Mouse (Mus musculus) T-helper 1 cell (primary cell): Measurements from ENCODE around the gene Ppp1r26.
"Not testable (repeated sequence)": the region's sequence is repeated elsewhere in the genome, so short reads cannot be mapped to it uniquely, and the experiment has no call there.

Experiments used
- in situ Hi-C: fragments of 300-600 bp; cut with MboI, MseI; formaldehyde crosslinking; loops from one replicate; pipeline ENCODE4 v1.15.1; 2025; ENCODE audit warnings: high pct_unique_total_duplicates

Ppp1r26 gene

DNA sequence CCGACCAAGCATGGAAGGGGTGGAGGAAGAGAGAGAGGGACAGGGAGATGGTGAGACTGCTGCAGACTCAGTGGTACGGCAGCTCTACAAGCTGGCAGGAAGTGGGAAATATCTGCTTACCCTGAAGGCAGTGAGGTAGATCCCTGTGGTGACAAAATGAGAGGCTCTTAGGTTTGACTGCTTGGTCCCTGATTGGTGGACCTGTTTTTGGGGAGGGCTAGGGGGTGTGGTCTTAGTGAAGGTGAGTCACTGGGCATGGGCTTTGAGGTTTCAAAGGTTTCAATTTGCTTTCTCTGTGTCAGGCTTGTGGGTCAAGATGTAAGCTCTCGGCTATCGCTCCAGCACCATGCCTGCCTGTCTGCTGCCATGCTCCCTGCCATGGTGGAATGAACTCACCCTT, 1.5 kb upstream of the Ppp1r26 start:
- in situ Hi-C loops: no loop called here

DNA sequence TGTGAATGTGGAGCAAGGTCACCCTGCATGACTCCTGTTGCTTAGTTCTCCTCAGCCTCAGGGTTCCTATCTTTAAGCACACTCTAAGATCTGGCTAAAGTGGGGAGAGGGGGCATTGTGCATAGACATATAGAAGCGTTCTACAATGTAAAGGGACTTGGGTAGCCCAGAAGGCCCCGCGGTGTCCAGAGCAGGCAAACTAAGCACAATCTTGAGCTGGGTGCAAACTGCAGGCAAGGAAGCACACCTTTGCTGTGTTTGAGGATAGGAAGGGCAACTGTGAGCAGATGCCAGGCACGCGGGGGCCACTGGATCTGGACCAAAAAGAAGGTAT, 452 bp upstream of the Ppp1r26 start:
- in situ Hi-C loops: no loop called here

DNA sequence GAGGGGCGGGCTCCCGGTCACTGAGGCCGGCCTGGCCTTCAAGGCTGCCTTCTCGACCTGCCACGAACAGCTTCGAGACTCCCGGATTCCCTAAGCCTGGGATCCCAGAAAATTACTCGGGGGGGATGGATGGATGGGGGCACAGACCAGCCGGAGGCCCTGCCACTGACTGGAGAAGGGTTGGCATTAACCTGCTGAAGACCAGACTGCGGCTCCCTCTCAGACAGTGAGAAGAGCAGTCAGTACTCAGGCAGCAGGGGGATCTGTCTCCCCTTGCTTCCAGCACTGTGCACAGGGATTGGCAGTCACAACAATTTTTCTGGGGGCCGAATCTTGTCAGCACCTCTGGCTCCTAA, 693 bp downstream of the Ppp1r26 start:
- in situ Hi-C loops: no loop called here

DNA sequence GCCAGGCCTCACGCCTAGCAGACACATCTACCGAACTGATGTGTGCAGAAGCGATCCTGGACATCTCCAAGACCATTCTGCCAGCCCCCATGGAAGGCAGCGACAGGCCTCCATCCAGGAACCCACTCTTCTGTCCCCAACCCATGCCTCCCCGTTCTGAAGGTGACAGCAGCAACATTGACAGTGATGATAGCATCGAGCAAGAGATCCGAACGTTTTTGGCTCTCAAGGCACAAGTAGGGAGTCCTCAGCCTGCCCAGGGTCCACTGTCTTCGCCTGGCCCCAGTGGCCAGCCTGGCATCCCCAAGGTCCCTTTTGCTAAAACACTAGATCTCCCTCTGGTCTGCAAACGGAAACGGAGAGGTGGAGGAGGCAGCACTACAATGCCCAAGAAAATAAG, 5.1 kb downstream of the Ppp1r26 start:
- in situ Hi-C loops: no loop called here

DNA sequence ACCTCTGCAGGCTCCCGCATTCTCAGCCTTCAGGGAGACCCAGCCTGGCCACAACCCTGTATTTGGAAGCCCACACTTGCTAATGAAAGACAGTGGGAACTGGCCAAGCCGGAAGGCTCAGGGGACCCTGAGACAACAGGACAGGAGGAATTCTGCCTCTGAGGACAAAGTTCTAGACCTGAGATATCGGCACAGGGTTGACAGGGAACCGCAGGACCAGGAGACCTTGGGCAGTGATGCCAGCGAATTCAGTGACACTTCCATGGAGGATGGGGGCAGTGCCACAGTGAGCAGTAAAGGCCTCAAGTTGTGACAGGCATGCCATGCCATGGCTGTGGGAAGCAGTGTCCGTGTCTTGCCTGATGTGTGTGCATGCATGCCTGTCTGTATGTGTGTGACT, 6.9 kb downstream of the Ppp1r26 start:
- in situ Hi-C loops: no loop called here

DNA sequence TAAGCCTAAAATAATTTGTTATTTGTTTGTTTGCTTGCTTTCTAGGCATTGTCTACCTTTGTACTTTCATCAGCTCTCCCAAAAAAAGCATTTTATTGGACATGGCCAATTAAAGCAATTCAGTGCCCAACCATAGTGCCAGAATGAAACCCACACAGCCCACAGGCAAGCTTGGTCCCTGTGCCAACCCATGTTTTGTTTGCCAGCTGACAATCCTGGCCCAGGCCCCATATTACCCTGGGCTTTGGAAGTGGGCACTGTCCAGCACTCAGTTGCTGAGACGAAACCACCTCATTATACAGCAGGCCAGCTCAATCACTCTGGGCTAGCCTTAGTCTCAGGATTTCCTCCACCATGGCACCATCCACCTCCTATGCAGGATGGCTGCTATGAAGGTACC, 10.0 kb downstream of the Ppp1r26 start:
- in situ Hi-C loops: no loop called here

DNA sequence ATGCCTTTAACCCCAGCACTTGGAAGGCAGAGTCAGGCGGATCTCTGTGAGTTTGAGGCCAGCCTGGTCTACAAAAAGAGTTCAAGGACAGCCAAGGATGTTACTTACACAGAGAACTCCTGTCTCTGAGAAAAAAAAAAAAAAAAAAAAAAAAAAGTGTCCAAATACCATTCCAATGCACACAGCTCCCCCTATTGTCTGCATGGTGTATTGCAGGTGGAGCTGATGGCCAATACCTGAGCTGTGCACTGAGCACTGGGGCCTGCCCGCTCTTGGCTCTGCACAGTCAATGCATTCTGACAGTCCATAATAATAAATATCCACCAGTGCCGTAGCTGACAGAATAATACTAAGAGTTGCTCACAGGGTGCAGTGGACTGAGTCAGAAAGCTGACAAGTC, 17.3 kb downstream of the Ppp1r26 start:
- in situ Hi-C loops: no loop called here

DNA sequence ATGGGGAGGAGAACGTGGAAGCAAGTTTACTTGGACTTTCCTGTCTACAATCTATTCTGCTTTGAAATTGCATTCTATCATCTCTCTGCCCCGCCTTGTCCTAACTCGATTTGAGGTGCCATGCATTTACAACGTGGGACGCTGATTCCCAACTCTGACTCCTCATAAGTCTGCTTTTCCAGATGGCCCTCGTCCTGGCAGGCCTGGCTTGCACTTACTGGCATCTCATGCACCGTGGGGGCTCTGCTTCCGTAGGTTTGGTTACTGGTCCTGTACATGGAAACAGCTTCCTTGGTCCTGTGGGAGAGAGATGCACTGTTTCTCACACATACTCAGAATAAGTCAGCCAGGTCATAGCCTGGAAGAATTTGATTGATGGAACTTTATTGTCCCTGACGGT, 18.3 kb downstream of the Ppp1r26 start:
- in situ Hi-C loops: no loop called here

DNA sequence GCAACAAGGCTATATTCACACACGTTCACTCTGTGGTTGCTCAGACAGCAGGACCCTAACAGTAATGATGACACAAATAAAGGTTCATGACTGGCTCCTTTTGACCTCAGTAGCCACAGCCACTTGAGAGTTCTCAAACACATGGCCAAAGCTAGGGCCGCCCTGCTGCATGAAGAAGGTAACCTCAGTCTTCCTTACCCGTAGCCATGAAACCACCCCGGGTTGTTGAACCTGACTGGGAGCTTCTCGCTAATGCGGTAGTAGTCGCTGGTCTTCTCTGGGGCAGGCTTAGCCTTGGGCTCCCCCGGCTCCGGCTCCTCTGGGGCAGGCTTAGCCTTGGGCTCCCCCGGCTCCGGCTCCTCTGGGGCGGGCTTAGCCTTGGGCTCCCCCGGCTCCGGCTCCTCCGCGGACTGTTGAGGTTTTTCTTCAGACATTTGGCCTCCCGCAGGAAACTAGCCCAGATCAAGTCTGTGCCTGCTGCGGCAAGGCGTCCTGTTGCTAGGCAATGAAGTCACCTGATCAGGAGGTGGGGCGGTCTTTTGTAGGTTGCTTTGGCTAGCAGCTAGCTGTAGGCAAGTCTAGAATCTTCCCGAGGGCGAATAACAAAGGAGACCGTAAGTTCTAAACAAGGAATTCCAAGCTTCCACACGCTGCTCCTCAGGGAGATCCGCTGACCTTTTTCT, 19.4 kb downstream of the Ppp1r26 start, which contains the start of gene 1700007K13Rik:
Gene 1700007K13Rik, minus strand, starts transcription at position 497 of the 683 bp plus-strand sequence.
- in situ Hi-C loops: no loop called here

DNA sequence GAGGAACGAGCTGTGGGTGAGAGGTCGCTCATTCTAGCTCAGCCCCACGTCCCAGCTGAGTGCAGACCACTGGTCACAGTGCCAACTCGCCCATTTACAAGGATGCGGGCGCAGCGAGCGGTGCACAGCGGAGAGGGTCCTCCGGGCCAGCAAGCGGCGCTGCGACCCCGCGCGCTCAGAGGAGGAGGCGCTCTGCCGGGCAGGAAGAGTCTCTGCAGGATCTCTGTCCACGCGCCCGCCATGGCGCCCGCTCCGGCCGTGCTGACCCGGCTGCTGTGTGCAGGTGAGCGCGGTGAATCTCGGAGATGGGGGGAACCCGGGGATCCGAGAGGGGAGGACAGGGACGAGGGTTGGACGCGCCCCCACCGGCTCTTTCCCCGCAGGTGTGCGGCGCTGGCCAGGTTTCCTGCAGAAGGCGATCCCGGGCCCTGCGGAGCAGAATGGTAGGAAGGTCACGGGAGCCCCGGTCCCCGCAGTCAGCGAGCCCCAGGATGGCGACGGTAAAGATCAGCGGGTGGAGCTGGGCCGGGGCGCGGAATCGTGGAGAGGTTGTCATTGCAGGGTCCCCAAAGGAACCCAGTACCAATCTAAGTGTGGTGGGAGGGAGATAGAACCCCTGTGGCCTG, 21.4 kb downstream of the Ppp1r26 start, which contains the start of gene Mrps2:
Gene Mrps2, plus strand, starts transcription at position 207 of the 626 bp plus-strand sequence.
- in situ Hi-C loops: no loop called here

DNA sequence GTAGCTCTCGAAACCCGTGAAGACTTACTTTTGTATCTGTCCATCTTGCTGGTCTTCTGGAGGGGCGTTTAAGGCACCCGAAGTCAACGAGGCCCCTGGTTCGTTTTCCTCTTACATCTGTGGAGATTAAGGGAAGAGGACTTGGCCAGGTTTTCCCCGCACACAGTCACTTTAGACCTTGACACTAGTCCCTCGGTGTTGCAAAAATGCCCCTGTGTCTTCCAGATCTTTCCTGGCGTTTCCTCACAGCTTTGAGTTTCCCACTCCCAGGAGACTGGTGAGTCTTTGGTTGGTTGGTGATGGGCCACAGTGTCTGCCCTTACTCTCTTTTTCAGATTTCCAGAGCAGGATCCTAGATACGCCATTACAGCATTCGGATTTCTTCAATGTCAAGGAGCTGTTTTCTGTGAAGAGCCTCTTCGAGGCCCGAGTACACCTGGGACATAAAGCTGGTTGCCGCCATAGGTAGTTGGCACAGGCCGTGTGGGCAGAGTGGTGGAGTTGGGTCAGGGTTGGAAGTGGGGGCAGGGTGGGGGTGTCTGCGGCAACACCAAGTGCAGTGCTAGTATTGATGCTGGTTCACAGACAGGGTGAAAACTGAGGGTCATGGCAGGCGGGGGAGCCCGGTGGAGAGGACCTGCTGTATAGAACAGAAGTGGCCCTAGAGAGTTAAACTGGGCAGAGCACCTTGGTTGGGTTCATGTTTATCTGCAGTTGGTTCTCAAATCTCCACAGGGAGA, 22.1 kb downstream of the Ppp1r26 start:
- in situ Hi-C loops: no loop called here

DNA sequence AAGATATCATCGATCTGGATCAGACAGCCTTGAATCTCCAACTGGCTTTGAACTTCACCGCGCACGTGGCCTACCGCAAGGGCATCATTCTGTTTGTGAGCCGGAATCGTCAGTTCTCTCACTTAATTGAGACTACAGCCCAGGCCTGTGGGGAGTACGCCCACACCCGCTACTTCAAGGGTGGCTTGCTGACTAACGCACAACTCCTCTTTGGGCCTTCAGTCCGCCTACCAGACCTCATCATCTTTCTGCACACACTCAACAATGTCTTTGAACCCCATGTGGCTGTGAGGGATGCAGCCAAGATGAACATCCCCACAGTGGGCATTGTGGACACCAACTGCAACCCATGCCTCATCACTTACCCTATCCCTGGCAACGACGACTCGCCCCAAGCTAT, 22.9 kb downstream of the Ppp1r26 start:
- in situ Hi-C loops: no loop called here

DNA sequence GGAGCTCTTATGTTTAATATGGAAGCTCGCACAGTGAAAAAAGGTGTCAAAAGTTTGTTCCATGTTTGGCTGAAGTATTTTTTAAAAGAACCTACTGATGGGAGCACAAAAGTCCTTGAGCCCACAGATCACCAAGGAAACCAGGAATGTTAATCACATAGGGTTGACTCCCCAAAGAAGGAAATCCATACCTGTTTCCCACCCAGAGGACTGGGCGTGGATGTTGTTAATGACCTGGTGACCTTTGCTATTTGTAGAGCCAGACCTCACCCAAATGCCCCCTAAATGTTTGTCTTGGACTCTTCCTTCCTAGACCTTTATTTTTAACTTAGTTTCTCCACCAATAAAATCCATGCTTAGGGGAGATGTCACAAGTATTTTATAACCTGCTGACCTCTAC, 24.0 kb downstream of the Ppp1r26 start:
- in situ Hi-C loops: no loop called here

DNA sequence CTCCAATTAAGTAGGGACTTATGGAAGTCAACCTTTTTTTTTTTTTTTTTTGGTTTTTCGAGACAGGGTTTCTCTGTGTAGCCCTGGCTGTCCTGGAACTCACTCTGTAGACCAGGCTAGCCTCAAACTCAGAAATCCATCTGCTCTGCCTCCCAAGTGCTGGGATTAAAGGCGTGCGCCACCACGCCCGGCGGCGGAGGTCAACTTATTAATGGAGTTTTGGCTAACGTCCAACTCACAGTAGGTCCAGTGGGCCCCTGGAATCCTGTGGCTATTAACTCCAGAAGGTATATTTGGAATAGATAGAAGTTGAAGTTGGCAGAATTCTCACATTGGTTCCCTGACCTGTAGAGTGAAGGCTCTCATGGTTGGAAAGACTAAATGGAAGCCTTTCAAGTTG, 25.4 kb downstream of the Ppp1r26 start:
- in situ Hi-C loops: not testable (repeated sequence)

DNA sequence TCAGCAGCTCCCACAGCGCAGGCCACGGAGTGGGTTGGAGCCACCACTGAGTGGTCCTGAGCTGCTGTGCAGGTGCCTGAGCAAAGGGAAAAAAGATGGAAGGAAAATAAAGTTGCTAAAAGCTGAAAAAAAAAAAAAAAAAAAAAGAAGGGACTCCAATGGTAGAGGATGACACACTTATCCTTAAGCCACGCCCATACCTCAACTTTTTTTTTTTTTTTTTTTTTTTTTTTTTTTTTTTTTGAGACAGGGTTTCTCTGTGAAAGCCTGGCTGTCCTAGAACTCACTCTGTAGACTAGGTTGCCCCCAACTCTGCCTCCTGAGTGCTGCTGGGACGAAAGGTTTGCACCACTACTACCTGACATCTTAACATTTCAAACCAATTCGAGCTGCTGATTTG, 31.4 kb downstream of the Ppp1r26 start:
- in situ Hi-C loops: not testable (repeated sequence)

DNA sequence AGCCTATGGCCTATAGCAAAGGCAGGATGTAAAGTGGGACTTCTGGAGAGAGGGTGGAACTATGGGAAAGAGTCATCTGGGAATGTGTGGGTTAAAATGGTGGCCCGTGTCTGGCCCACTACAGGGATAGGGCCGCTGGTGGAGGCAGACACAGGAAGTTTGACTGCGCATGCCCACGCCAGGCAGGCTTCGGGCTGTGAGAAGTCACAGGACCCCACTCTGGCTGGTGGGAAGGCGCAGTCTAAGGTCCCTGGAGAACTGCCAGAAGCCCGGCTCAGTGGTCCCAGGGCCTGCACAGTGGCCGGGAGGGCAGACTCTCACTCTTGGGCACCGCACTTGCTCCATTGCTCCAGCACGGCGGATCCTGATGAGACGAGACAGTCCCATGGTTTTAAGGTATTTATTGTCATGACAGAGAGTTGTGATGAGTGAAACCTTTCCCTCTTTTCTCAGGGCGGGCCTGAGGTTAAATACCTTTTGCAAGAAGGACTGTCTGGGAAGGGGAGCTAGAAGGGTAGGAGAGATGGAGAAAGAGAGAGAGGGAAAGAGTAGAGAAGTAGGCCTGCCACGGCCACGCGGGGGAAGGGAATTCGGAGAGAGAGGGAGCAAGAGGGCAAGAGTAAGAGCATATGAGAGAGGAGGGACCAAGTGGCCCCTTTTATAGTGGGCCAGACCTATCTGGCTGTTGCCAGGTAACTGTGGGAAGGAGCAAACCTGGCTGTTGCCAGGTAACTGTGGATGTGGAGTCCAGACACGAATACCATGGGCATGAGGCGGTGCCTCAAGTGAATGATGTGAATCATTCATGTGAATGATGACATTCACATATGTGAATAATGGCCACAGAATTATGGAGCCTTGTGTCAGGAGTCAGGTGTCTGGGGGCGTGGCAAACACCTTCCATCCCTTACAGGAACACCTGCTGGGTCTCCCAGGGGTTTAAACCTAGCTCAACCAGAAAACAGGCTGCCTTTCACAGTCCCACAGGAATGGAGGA, 32.9 kb downstream of the Ppp1r26 start:
- in situ Hi-C loops: no loop called here

DNA sequence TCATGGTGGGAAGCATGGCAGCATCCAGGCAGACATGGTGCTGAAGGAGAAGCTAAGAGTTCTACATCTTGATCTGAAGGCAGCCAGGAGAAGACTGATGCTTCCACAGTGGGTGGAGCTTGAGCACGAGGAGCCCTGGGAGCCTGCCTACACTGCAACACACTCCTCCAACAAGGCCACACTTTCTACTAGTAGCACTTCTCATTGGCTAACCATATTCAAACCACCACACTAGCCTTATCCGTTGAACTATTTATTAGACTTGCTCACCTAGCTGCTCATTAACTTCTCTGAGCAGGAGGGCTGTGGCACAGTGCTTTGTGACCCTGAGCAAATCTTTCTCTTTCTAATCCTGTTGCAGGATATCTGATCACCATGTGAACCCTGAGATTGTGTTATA, 37.3 kb downstream of the Ppp1r26 start:
- in situ Hi-C loops: no loop called here

DNA sequence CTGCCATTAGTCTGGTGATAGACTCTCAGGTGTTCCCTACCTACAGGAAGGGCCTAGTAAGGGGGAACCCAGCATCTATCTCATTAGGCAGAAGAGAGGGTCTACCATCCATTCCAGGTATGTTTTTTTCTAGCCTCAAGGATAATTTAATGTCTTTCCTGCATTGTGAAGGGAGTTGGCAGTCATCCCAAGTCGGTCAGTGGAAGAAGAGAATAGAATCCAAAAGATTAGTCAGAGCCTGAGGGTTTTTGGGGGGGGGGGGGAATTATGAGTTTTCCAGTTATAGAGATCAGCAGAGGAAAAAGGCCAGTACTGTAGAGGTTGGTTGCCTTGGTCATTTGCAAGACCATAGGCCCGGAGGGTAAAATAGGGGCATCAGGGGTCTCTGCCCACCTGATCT, 47.9 kb downstream of the Ppp1r26 start:
- in situ Hi-C loops: no loop called here

DNA sequence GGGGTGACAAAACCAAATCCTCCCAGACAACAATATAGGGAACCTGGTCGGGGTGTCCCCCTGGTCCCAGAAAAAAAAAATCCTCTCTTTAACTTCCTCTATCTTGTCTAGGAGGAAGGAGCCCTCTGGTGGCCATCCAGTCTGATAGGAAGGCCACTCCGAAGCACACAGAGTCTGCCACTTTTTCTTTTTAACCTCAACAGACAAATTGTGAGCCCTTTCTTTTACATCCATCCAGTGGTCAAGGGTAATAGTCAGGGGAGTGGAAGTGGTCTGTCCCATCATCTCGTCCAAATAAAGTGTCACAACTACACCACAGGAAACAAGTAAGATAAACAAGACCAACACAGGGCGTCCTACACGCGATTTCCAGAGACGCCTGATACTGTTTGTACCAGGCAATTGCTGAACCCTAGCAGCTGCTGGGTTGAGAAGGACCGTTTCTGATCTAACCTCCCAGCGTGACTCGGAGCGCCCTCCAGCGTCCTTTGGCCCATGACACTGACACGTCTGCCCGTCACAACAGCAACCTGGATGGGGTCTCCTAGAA, 48.7 kb downstream of the Ppp1r26 start:
- in situ Hi-C loops: no loop called here

DNA sequence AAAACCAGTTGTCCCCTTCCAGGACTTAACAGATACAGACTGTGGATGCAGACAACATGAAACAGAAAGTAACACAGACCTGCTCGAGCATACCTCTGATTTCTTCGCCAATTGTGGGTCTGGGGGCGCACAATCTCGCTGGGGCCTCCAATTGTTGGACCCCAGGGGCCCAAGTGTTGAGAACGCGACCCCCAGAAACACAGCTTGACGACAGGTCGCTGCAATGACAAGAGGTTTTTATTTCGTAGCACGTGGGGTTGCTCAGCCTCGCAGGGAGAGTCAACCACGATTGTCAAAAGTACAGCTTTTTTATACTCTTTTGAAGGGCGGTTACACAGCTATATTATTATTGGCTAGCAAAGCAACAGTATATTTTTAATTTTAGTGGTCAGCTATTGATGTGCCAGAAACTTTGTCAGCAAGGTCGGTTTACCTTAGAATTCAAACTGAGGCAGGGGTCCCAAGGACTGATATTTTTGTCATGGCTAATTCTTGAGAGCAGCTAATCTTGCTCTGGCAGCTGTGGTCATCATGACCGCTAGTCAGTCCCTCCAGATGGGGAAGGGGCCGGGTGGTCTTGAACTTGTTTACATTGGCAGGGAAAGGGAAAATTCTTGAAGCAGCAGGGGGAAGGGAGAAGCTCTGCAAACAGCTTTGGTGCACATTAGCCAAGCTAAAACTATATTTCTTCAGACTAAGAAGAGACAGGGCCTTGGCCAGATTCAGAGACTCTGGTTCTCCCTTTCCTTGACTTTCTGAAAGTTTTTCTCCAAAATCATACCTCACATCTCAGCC, 49.4 kb downstream of the Ppp1r26 start:
- in situ Hi-C loops: no loop called here

DNA sequence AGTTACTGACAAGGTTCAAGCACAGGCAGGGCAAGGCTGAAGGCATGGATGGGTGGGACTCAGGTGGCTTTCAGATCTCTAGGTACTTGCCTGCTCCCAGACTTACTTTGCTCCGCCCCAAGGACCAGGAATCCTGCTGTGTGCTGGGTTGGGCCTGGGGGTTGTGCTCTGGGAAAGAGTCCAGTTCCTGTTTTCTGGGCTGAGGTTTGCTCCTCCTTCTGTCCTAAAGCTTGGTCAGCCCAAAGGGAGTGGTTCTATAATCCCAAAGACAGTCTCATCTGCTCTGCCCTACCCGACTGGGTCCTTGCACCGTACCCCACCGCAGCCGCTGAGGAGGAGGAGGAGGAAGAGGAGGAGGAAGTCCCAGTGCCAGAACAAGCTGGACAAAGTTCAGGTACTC, 50.1 kb downstream of the Ppp1r26 start, which contains the start of gene Gbgt1:
Gene Gbgt1, plus strand, starts transcription at position 221 of the 400 bp plus-strand sequence.
- in situ Hi-C loops: no loop called here
